Mouse (Mus musculus) c-Kit-positive CD71-positive TER-119-positive erythroid progenitor cells, embryonic 14.5 days (primary cell): ENCODE results near the gene Olfr948.

Source experiments
- DNase-seq: peaks from one replicate; pipeline ENCODE4 v3.0.0-alpha.2; 2013; ENCODE audit warnings: low spot score

Gene Olfr948

DNA sequence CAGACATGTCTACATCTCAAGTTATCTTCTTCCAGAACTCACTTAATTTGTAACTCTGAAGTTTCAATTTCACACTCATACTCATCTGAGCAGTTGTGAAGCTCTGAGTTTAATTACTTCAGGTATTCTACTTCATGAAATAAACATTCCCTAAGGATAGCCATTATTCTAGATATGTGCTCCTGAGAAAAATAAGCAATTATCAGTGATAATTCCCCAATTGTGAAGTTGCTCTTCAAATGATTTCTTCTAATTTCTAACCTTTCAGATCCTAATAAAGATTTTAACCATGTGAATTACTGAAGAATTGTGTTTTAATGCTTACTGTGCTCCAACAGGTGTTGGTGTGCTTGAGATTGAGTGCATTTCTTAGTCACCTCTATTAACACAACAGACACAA lies at the start of gene Olfr948:
Gene Olfr948 (minus strand): TSS at position 101 of the 400 bp plus-strand sequence.
- DNase-seq: no peak

- no peak for DNase-seq
Observed at GRCm38 (mm10) chr9:39287136-39287535, 38.7 kb downstream of the Olfr948 start.

- no peak for DNase-seq
Observed at GRCm38 (mm10) chr9:39276718-39277117, 49.1 kb downstream of the Olfr948 start, which contains the start of gene Olfr945. Olfr945 (minus strand) TSS chr9:39276818.
